Mouse (Mus musculus) naive thymus-derived CD4-positive, alpha-beta T cell, adult 5 months (primary cell): ENCODE data around the gene Sarm1. TPM values are rescaled to one million over a fixed set of nuclear protein-coding genes. Genes with fewer than 3 reads are reported as not detected.

Experiments used
- polyA plus RNA-seq: library from polyadenylated mRNA; unstranded; fragments of 100-300 nt; shearing (Covaris generic); gene quantifications from one replicate; pipeline ENCODE4 v1.2.1, GENCODE M21; 2017

Sarm1 gene
- 2.0 TPM for polyA plus RNA-seq

GRCm38 (mm10) chr11:78497544-78498522, at the start of gene Sarm1:
Gene Sarm1 (minus strand): TSS chr11:78497754.

GRCm38 (mm10) chr11:78536080-78536689, 38.6 kb upstream of the Sarm1 start, which contains the start of the genes Tnfaip1 and Ift20:
Gene Tnfaip1 (minus strand): TSS chr11:78536332.
Gene Ift20 (plus strand): TSS chr11:78536361.

GRCm38 (mm10) chr11:78512025-78512957, 14.7 kb upstream of the Sarm1 start, which contains the start of the genes Tmem199 and Poldip2:
Gene Tmem199 (minus strand): TSS chr11:78512172.
Gene Poldip2 (plus strand): TSS chr11:78512193.

DNA sequence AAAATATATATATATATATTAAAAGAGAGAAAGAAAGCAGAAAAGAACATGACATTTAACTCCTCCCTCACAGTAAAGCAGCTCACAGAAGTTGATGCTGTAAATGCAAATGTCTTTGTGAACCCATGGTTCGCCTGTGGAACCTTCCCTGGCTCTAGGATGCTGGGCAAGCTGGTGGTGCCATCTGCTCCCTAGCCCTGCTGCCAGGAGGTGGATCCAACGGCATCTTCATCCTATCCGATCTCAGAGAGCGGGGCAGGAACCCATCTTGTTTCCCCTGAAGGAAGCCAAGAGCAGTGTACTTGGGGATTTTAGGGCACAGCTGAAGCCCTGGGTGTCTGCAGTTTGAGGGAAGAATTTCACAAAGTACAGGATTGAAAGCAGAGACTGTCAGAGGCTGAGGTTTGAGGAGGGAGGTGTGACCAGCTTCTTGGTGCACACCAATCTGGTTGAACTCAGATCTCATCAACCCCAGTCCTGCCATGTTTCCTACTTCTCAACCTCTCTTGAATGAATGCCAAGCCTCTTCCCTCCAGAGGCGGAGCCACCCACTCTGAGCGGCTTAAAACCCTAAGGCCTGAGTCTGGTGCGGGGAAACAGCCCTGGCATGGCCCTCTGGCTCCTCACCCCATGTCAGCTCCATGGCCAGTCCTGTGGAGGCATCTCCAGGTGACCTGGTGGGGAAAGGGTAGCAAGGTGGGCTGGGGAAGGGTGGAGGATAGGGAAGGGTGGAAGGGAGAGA, 5.5 kb upstream of the Sarm1 start, which contains the start of gene Sebox:
Sebox (plus strand) TSS at position 539 of the 742 bp plus-strand sequence.

DNA sequence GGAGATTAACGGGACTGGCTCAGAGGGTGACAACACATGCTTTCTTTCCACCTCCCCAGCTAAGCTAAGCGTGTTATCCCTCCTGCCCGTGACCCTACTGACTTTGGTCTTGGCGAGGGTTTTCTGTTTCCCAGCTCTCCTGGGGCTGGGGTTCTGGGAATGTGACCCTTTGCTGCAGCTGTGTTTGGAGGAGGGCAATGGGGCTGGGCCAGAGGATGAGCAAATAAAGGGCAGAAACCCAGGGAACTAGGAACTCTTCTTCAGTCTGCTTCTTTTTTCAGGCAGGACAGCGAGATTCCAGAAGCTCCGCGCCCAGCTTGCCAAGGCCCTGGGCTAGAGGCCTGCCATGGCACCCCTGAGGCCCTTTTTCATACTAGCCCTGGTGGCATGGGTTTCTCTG, 1.4 kb upstream of the Sarm1 start, which contains the start of gene Vtn:
Vtn (plus strand) TSS at position 88 of the 400 bp plus-strand sequence.

DNA sequence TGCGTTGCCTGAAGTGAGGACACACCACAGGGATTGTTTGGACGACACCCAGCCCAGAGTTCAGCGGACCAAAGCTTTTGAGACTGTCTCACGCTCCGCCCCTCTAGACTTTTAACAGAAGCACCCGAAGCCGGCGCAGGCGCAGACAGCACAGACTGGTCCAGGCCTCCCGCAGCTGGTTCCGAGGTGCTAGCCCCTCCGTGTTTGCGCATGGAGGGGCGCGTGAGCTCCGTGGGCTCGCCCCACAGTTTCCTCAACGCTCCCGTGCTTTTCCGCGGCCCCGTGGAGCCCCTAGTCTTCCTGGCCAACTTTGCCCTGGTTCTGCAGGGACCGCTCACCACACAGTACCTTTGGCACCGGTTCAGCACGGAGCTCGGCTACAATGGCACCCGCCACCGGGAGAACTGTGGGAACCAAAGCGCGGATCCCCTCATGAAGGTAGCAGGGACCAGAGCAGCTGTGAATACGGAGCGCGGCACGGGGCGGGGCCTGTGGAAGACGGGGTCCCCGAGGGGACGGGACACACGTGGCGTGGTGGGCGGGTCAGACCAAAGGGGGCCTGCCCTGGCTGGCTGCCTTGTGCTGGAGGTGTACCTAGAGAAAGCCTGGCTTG, 31.9 kb downstream of the Sarm1 start, which contains the start of gene Slc46a1:
Slc46a1 (plus strand) TSS at position 130 of the 613 bp plus-strand sequence.

Other genes with a start within 250 kb of the Sarm1 start
- 82.8 TPM for gene 2610507B11Rik, start 236.0 kb downstream of the Sarm1 start, polyA plus RNA-seq
- 0.30 TPM for gene BC030499, start 206.9 kb downstream of the Sarm1 start, polyA plus RNA-seq
- gene Spag5, start 196.2 kb downstream of the Sarm1 start, polyA plus RNA-seq = 1.2 TPM
- gene Aldoc, start 174.8 kb downstream of the Sarm1 start, polyA plus RNA-seq = 4.4 TPM
- gene Pigs, start 169.3 kb downstream of the Sarm1 start, polyA plus RNA-seq = 73.4 TPM
- 11.7 TPM for gene Unc119, start 154.3 kb downstream of the Sarm1 start, polyA plus RNA-seq
- not detected for gene Foxn1, start 111.2 kb downstream of the Sarm1 start, polyA plus RNA-seq
- not detected for gene Slc13a2, start 75.5 kb downstream of the Sarm1 start, polyA plus RNA-seq
- gene Slc46a1, start 32.1 kb downstream of the Sarm1 start, polyA plus RNA-seq = 0.53 TPM
- gene Vtn, start 1.3 kb upstream of the Sarm1 start, polyA plus RNA-seq = not detected
- gene Sebox, start 5.7 kb upstream of the Sarm1 start, polyA plus RNA-seq = not detected
- 16.0 TPM for gene Tmem199, start 14.4 kb upstream of the Sarm1 start, polyA plus RNA-seq
- gene Poldip2, start 14.4 kb upstream of the Sarm1 start, polyA plus RNA-seq = 40.7 TPM
- 16.0 TPM for gene Tnfaip1, start 38.6 kb upstream of the Sarm1 start, polyA plus RNA-seq
- 55.2 TPM for gene Ift20, start 38.6 kb upstream of the Sarm1 start, polyA plus RNA-seq
- 11.9 TPM for gene Tmem97, start 53.0 kb upstream of the Sarm1 start, polyA plus RNA-seq
- gene Nlk, start 199.6 kb upstream of the Sarm1 start, polyA plus RNA-seq = 16.5 TPM